Mouse (Mus musculus) myocyte (in vitro differentiated cells): Measurements from ENCODE around the gene Aqp3. TPM values are rescaled to one million over a fixed set of nuclear protein-coding genes. Genes with fewer than 3 reads are reported as not detected.

Experiments
- H3K27me3 ChIP-seq: one replicate; pipeline ENCODE4 v1.6.1; 2011; ENCODE audit not compliant: control insufficient read depth, insufficient read depth, insufficient read length
- H3K36me3 ChIP-seq: one replicate; pipeline ENCODE4 v1.6.1; 2011; ENCODE audit not compliant: control insufficient read depth, insufficient read depth
- H3K4me2 ChIP-seq: one replicate; pipeline ENCODE4 v1.6.1; 2011; ENCODE audit warnings: low read depth, control low read depth
- H3K4me3 ChIP-seq: one replicate; pipeline ENCODE4 v1.5.1; 2011; ENCODE audit warnings: mild to moderate bottlenecking, control low read depth, moderate library complexity
- H3K79me2 ChIP-seq: one replicate; pipeline ENCODE4 v1.6.1; 2011; ENCODE audit not compliant: control insufficient read depth, insufficient read depth
- H3ac ChIP-seq: one replicate; pipeline ENCODE4 v1.6.1; 2011; ENCODE audit not compliant: control insufficient read depth, insufficient read length
- CEBPB ChIP-seq: IDR thresholded peaks from 2 replicates; pipeline ENCODE4 v1.6.1; 2011; ENCODE audit warnings: mild to moderate bottlenecking, moderate library complexity; ENCODE audit not compliant: poor library complexity, insufficient read depth, severe bottlenecking
- E2F4 ChIP-seq: IDR thresholded peaks from one replicate; pipeline ENCODE4 v1.6.1; 2011; ENCODE audit warnings: mild to moderate bottlenecking, control low read depth, moderate library complexity; ENCODE audit not compliant: insufficient read depth
- MAX ChIP-seq: IDR thresholded peaks from one replicate; pipeline ENCODE4 v1.6.1; 2011; ENCODE audit warnings: low read depth, mild to moderate bottlenecking, control low read depth
- MYOD1 ChIP-seq, 3 experiments: IDR thresholded peaks; one replicate each; pipeline ENCODE4 v1.6.1; 2011; ENCODE audit warnings: control low read depth in 2 of 3, low read depth in 2 of 3, mild to moderate bottlenecking in 2 of 3, moderate library complexity in 1 of 3; ENCODE audit not compliant: insufficient read length in 2 of 3, control insufficient read depth in 1 of 3
- MYOG ChIP-seq, 3 experiments: IDR thresholded peaks; one replicate each; pipeline ENCODE4 v1.6.1; 2011; ENCODE audit warnings: control low read depth in 2 of 3, low read depth in 2 of 3, mild to moderate bottlenecking in 2 of 3; ENCODE audit not compliant: insufficient read length in 2 of 3, control insufficient read depth in 1 of 3, insufficient read depth in 1 of 3
- POLR2A ChIP-seq: IDR thresholded peaks from one replicate; pipeline ENCODE4 v1.6.1; 2011; ENCODE audit warnings: low read depth, mild to moderate bottlenecking, control low read depth, moderate library complexity; ENCODE audit not compliant: insufficient read length
- POLR2AphosphoS2 ChIP-seq: IDR thresholded peaks from one replicate; pipeline ENCODE4 v1.6.1; 2011; ENCODE audit warnings: low read depth, control low read depth; ENCODE audit not compliant: insufficient read length
- REST ChIP-seq: IDR thresholded peaks from one replicate; pipeline ENCODE4 v1.6.1; 2011; ENCODE audit warnings: mild to moderate bottlenecking, control low read depth, moderate library complexity; ENCODE audit not compliant: insufficient read depth, insufficient read length
- SRF ChIP-seq: IDR thresholded peaks from one replicate; pipeline ENCODE4 v1.6.1; 2011; ENCODE audit warnings: low read depth; ENCODE audit not compliant: control insufficient read depth, insufficient read length
- TCF12 ChIP-seq: IDR thresholded peaks from one replicate; pipeline ENCODE4 v1.6.1; 2011; ENCODE audit warnings: mild to moderate bottlenecking, control low read depth; ENCODE audit not compliant: poor library complexity, insufficient read depth, severe bottlenecking
- TCF3 ChIP-seq: IDR thresholded peaks from one replicate; pipeline ENCODE4 v1.6.1; 2011; ENCODE audit warnings: low read depth, control low read depth; ENCODE audit not compliant: insufficient read length
- USF1 ChIP-seq: IDR thresholded peaks from one replicate; pipeline ENCODE4 v1.6.1; 2011; ENCODE audit warnings: low read depth, mild to moderate bottlenecking, control low read depth, moderate library complexity
- polyA plus RNA-seq: library from polyadenylated mRNA; unstranded; fragments of >200 nt; fragmentation: generic; extraction: Trizol; gene quantifications from one replicate; pipeline ENCODE4 v1.2.1, GENCODE M21; 2012; ENCODE audit warnings: missing spikeins

The Aqp3 gene
- polyA plus RNA-seq, 1 experiment: not detected

- peaks cover 5% of the 10 kb centered on the region for H3K36me3 ChIP-seq
- peak within 1 kb of the TSS; percentile 74 for H3ac ChIP-seq
- no peaks in the 10 kb centered on the region for H3K27me3 ChIP-seq
- H3K4me2 ChIP-seq: peak within 1 kb of the TSS; percentile 89
- TF ChIP-seq POLR2A: peak; percentile 58
- no peak for TF ChIP-seq TCF3
- H3K79me2 ChIP-seq: peaks cover 49% of the 10 kb centered on the region
- H3K4me3 ChIP-seq: peak within 1 kb of the TSS; percentile 95
These were observed 37.9 kb upstream of the Aqp3 start, which contains the start of gene Ube2r2 for GRCm38 (mm10) chr4:41135711-41136453. Ube2r2 (plus strand) TSS chr4:41135743.

DNA sequence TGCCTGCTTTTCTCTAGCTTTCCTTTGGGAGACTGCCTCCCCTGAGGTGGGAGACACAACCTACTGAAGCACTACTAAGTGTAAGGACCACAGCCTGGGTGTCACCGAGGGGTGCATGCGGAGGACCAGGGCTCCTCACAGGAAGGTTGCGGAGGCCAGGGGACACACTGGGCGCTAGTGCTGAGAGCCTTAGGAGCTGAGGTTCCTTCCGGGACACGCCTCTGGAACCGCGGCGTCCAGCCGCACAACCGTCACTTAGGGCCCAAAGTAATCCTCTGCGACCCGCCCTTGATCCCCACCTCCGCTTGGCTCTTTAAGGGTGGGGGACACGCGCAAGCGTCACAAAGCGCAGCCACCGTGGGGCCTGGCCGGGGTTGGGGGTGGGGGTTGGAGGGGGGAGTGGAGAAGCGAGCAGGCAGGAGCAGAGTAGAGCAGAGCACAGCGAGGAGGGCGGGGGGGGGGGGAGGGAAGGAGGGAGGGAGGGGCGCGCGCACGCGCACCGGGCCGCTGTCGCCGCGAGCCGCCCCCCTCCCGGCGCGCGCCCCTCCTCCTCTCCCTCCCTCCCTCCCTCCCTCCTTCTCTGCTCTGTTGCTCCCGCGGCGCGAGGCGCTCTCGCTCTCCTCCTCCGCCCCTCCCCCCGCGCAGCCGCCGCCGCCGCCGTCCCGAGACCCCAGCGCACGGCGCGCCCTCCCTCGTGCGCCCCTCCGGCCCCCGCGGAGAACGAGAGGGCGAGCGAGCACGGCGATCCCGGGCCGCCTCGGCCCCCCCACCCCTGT, 37.1 kb upstream of the Aqp3 start:
- Histone ChIP-seq H3ac (peak overlapping the region; percentile 74), H3K79me2 (peaks cover 41% of the 10 kb centered on the region), H3K36me3 (peaks cover 5% of the 10 kb centered on the region), H3K27me3 (no peaks in the 10 kb centered on the region), H3K4me2 (peak overlapping the region; percentile 84), H3K4me3 (peak overlapping the region; percentile 95)
- TF ChIP-seq MAX (no peak), POLR2AphosphoS2 (peak; percentile 62), MYOD1 (IDR thresholded peaks at IDR 0.05; ENCODE audit: control insufficient read depth in 1 of 3, insufficient read length in 2 of 3, low read depth in 2 of 3) (peak in 1 of 3 experiments; percentile 25), POLR2A (peak; percentile 71), MYOG (IDR thresholded peaks at IDR 0.05; ENCODE audit: control insufficient read depth in 1 of 3, insufficient read depth in 1 of 3, insufficient read length in 2 of 3, low read depth in 2 of 3) (peak in 1 of 3 experiments; percentile 47), TCF3 (no peak)

- Histone ChIP-seq H3K27me3 (no peaks in the 10 kb centered on the region), H3K4me3 (no peak overlapping the region), H3K4me2 (no peak overlapping the region), H3K36me3 (peaks cover under 1% of the 10 kb centered on the region), H3K79me2 (peaks cover 27% of the 10 kb centered on the region), H3ac (no peak overlapping the region)
- no peak for TF ChIP-seq POLR2A
- no peak for TF ChIP-seq REST
- TF ChIP-seq E2F4: no peak
- no peak for TF ChIP-seq TCF3
- no peak for TF ChIP-seq USF1
- TF ChIP-seq MAX: no peak
- no peak for TF ChIP-seq MYOG (IDR thresholded peaks at IDR 0.05; ENCODE audit: control insufficient read depth in 1 of 3, insufficient read depth in 1 of 3, insufficient read length in 2 of 3, low read depth in 2 of 3)
- no peak for TF ChIP-seq POLR2AphosphoS2
- TF ChIP-seq CEBPB: no peak
- no peak for TF ChIP-seq MYOD1 (IDR thresholded peaks at IDR 0.05; ENCODE audit: control insufficient read depth in 1 of 3, insufficient read length in 2 of 3, low read depth in 2 of 3)
- no peak for TF ChIP-seq TCF12
- no peak for TF ChIP-seq SRF
These were observed 35.7 kb upstream of the Aqp3 start for GRCm38 (mm10) chr4:41133529-41134291.

DNA sequence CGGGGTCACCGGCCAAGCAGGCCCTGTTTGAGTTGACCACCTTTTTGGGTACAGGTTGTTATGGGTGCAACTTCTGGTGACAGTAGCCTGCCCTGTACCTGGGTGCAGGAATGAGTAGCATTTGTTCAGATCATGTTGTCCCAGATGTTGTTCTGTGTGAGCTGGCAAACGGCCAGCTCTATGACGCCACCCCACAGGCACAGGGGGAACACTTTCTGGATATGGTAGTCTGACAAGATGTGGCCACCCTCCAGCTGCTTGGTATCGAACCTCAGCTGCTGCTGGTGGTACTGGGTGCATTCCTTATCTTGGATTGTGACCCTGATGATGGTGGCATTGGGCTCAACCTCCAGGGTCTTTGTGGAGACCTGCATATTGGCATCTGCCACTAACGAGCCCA, 34.5 kb upstream of the Aqp3 start:
- H3K4me3 ChIP-seq: no peak overlapping the region
- peaks cover 15% of the 10 kb centered on the region for H3K79me2 ChIP-seq
- no peak overlapping the region for H3ac ChIP-seq
- TF ChIP-seq MAX: no peak
- H3K27me3 ChIP-seq: no peaks in the 10 kb centered on the region
- H3K4me2 ChIP-seq: no peak overlapping the region
- H3K36me3 ChIP-seq: no peaks in the 10 kb centered on the region

- Histone ChIP-seq H3ac (no peak overlapping the region), H3K27me3 (no peaks in the 10 kb centered on the region), H3K79me2 (no peaks in the 10 kb centered on the region), H3K4me2 (no peak overlapping the region), H3K4me3 (no peak overlapping the region), H3K36me3 (no peaks in the 10 kb centered on the region)
- TF ChIP-seq SRF (no peak), TCF12 (no peak), MYOD1 (IDR thresholded peaks at IDR 0.05; ENCODE audit: control insufficient read depth in 1 of 3, insufficient read length in 2 of 3, low read depth in 2 of 3) (no peak), CEBPB (no peak)
These were observed 31.9 kb upstream of the Aqp3 start for GRCm38 (mm10) chr4:41129836-41130235.
